Mouse (Mus musculus) lung, adult 2 months (tissue): ENCODE data around the gene Gpr135.

Experiments used
- CTCF ChIP-seq: fragments of 200-500 bp; IDR thresholded peaks from 2 replicates; pipeline ENCODE4 v1.5.1; 2011; ENCODE audit warnings: mild to moderate bottlenecking, low read length, control low read depth; ENCODE audit not compliant: insufficient read depth
- POLR2A ChIP-seq: fragments of 200-500 bp; IDR thresholded peaks from 2 replicates; pipeline ENCODE4 v1.6.1; 2011; ENCODE audit warnings: low read depth, mild to moderate bottlenecking, control low read depth, low read length, borderline replicate concordance; ENCODE audit errors: extremely low read depth

- TF ChIP-seq POLR2A (no peak), CTCF (no peak)
These were observed 33.1 kb upstream of the Gpr135 start for GRCm38 (mm10) chr12:72104027-72104426.
